Mouse (Mus musculus): ENCODE results near the gene Akap8.

The Akap8 gene

DNA sequence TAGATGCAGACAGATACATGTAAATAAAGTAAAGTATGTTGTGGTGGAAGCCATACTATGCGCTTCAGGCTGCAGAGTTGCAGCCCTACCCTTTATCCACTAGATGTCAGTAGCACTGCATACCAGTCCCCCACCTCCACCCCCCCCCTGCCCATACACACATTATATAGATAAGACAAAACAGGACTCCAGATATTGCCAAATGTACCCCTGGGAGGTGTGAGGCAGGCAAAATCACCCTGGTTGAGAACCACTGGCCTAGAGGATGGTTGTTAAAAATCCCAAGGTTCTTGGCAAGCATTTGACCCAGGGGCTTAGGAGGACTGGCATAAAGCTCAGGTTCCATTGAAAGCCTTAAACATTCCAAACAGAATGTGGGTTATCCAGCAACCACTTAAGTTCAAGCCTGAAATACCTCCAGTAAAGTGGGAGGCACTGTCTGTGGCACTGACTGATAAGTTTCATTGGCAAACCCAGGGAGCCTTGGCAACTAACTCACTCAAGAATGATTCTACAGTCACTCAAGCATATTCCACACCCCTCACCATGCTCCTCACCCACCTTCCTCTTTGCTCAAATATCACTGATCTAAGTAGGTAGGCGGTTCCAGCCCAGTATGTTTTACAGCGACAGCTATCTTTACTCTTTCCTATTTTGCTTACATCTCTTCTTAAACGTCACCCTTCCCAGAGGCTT is 28.1 kb upstream of the Akap8 start:
- no peak for DNase-seq (ENCODE audit: low spot score)

DNA sequence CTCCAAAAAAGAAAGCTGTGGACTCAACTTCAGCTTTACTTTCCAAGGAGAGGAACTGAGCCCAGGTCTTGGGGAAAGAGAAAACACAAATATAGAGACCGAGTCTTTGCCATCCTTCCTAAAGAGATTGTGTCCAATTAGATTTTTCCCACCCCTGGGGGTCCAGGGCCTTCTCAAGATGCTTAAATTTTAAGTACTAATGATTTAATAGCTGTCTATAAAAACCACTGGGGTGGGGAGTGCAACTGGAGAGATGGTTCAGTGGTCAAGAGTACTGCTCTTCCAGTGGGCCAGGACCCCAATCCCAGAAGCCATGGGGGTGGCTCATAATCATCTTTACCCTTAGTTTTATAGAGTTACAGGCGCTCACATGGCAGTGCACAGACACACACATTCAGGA is 27.4 kb upstream of the Akap8 start:
- no peak for DNase-seq (ENCODE audit: low spot score)

DNA sequence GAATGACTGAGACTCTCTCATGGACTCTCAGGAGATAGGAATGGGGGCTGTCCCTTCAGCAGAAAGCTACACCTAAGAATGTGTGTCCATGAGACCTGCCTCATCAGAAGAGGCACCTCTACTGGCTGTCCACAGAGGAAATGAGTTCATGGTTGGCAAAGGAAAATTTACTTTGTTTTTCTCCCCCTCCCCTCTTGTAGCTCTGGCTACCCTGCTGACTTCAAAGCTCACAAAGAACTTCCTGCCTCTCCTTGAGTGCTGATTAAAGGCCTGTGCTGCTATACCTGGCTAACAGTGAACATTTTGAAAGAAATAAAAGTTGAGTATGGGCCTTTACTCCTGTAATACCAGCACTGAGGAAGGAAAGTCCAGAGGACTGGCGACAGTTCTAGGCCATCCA is 20.1 kb upstream of the Akap8 start:
- no peak for DNase-seq (ENCODE audit: low spot score)

- DNase-seq (ENCODE audit: low spot score) = no peak
Measured at GRCm38 (mm10) chr17:32340110-32340509, 19.1 kb upstream of the Akap8 start.

- DNase-seq (ENCODE audit: low spot score) = no peak
Measured at GRCm38 (mm10) chr17:32335869-32336268, 14.8 kb upstream of the Akap8 start.

- no peak for DNase-seq (ENCODE audit: low spot score)
Measured at GRCm38 (mm10) chr17:32334921-32335320, 13.9 kb upstream of the Akap8 start.

- DNase-seq (ENCODE audit: low spot score) = no peak
Measured at GRCm38 (mm10) chr17:32333675-32334303, 12.8 kb upstream of the Akap8 start.

DNA sequence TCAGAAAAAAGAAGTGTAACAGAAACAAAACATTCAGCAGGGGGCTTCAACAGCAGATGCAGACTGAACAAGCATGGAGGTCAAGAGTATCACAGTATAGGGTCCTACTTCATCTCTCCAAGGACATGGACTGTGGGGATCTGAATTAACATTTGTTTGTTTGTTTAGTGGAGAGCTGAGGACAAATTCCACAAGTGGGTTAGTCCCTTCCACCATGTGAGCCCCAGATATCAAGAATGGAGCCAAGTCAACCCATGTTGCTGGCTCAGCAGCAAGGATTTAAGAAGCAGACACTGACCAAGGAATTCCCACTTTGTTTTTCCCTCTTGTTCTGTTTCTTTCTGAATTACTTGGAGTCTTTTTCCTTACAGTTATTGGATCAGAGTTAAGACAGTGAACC is 6.5 kb upstream of the Akap8 start:
- no peak for DNase-seq (ENCODE audit: low spot score)

DNA sequence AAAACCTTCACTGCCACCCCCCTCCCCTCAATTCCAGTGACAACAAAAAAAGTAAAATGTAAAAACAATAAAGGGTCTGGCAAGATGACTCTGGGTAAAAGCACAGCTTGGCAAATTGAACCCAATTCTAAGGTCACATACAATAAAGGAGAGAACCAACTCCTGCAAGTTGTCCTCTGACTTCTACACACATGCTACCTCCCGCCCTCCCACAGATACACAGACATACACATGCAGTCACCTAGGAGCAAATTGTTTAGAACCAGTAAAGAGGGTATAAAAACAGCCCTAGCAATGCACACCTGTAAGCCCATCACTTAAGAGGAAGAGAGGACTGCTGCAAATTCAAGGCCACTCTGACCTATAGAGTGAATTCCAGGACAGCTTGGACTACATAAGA is 1.8 kb upstream of the Akap8 start:
- DNase-seq (ENCODE audit: low spot score) = no peak

DNA sequence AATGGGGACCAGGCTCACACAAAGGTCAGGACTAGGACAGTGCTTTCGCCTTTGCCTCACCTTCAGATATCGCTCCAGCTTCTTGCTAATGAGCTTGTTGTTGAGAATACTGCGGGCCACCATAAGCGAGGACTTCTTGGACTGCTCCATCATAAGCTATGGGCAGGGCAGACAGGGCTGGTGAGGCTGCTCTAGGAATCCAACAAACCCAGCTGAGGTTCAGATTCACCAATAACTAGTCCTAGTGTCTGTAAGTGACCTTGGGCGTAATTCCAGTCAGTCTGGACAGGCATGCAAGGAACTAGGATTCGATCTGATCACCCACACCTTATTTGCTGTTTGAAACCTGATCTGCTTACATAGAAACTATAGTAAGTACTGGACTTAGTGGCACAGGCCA is 798 bp upstream of the Akap8 start:
- no peak for DNase-seq (ENCODE audit: low spot score)

DNA sequence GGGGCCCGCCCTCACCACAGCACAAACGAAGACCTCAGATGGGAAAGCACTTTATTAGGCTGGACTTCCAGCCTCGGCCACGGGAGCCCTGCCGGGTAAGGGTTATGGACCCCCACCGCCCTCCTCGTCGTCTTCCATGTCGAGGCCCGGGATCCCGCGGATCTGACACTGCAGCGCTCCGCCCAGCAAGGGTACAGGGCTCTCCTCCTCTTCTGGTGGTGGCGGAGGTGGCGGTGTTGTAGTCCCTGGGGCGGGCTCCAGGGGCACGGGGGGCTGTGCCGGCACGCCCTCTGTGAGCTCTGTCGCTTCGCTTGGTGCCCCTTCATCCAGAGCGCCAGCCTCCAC is 324 bp upstream of the Akap8 start:
- DNase-seq (ENCODE audit: low spot score) = no peak

GRCm38 (mm10) chr17:32319950-32320349 is 1.1 kb downstream of the Akap8 start:
- no peak for DNase-seq (ENCODE audit: low spot score)

DNA sequence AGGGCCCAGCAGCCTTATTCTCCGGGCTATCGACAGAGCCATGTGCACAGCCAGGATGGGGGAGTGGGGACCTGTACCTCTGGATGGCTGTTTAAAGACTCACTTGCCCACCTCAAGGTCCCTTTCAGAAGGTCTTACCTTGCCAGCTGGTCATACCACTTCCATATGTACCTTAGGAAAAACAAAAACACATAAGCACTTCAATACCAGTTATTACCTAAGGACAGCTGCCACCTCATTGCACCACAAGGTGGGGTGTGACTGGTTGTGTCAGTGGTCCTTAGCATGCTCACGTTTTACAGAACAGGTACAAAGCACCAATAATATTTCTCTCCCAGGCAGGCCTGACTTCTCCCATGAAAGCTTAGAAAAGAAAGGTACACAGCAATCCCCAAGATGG is 3.3 kb downstream of the Akap8 start:
- no peak for DNase-seq (ENCODE audit: low spot score)

GRCm38 (mm10) chr17:32317032-32317431 is 4.0 kb downstream of the Akap8 start:
- DNase-seq (ENCODE audit: low spot score) = no peak

DNA sequence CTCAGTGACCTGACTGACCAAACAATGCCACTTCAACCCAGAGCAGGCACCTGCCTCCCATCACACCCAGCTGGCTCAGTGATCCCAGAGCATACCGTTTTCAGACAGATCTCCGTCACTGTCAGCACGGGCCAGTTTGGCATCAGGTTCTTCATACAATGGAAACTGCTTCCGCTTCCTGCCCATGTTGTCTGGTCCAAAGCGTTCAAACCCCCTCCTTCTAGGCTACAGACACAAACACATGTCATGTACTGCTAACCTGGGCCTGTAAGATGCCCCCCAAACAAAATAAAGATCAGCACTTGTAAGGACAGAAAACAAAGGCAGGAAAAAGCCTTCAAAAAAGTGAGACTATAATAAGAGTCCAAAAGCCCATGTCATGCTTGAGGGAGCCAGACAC is 5.5 kb downstream of the Akap8 start:
- no peak for DNase-seq (ENCODE audit: low spot score)

- no peak for DNase-seq (ENCODE audit: low spot score)
Measured at GRCm38 (mm10) chr17:32313892-32314291, 7.1 kb downstream of the Akap8 start.

GRCm38 (mm10) chr17:32312801-32313200 is 8.2 kb downstream of the Akap8 start:
- no peak for DNase-seq (ENCODE audit: low spot score)

- no peak for DNase-seq (ENCODE audit: low spot score)
Measured at GRCm38 (mm10) chr17:32307963-32308362, 13.1 kb downstream of the Akap8 start.

DNA sequence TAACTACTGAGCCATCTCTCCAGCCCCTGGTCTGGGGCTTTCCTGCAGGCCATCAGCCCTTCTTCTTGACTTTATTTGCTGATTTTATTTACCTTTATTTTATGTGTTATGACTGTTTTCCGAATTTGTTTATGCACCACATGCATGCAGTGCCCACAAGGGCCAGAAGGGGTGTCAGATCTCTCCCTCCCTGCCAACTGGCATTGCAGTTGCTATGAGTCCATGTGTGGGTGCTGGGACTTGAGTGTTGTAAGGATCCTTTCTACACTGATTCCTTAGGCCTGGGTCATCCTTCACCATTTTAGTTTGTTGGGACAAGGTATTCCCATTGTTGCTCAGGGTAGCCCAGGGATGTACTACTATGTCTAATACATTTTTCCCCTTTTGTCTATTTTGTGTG is 22.9 kb downstream of the Akap8 start:
- no peak for DNase-seq (ENCODE audit: low spot score)

GRCm38 (mm10) chr17:32295901-32296300 is 25.1 kb downstream of the Akap8 start:
- no peak for DNase-seq (ENCODE audit: low spot score)

DNA sequence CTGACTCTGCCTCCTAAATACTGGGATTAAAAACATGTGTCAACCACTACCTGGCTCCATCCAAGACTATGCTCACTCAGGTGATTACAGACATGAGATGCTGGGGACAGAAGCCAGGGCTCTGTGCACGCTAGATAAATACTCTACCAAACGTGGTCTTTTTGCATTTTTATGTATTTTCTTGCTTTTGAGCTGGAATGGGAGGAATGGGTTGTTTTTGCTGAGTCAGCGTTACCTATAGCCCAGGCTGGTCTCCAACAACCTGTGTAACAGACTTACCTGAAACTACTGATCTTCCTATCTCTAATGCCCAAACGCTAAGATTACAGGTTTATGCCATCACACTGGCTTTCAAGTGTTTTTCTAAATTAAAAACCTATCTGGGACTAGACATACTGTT is 25.9 kb downstream of the Akap8 start:
- no peak for DNase-seq (ENCODE audit: low spot score)

- DNase-seq (ENCODE audit: low spot score) = no peak
Measured at GRCm38 (mm10) chr17:32285138-32285670, 35.8 kb downstream of the Akap8 start.

DNA sequence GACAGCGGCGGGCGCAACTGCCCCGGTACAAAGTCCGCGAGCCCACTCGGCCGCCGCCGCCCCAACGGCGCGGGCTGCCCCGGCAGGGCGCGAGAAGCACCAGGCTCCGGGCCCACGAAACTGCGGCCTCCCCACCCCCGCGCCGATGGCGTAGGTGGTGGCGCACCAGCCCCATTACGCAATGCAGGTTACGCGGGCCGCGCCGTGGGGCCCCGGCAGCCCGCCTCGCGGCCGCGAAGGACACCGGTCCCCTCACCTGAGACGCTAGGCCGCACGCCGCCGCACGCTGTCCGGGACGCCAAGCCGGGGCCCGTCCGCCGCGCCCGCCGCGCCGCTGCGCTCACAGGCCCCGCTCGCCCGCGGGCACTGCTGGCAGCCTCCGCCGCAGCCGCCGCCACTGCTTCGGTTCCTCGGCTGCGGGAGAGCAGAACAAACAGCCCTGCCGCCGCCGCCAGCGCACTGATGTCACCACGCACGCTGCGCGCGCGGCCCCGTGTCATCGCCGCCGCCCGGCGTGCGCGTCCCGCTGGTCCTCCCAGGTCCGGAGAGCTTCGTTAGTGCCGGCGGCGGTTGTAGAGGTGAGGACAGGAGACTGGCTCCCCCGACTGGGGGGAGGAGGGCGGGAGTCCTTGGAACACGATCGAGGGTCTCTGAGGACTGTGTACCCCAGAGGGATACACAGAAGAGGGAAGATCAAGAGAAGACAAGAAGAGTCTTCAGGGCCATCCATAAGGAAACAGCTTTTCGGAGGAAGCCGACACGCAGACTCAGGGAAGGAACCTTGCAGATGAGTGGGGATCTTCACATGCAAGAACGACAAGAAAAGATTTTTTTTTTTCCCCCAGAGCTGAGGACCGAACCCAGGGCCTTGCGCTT is 36.5 kb downstream of the Akap8 start, which contains the start of gene Brd4:
Brd4 (minus strand) TSS at position 461 of the 876 bp plus-strand sequence.
- peak; percentile 81 for DNase-seq (ENCODE audit: low spot score)
